Mouse (Mus musculus): Measurements from ENCODE around the gene Tmem150b. TPM values are rescaled to one million over a fixed set of nuclear protein-coding genes. Genes with fewer than 3 reads are reported as not detected.

Tmem150b gene
- total and polyA plus RNA-seq, 3 experiments, result 0.16 TPM; not detected in 2

GRCm38 (mm10) chr7:4671956-4672355 lies 53.1 kb downstream of the Tmem150b start:
- 76% methylated on average over 4 of the region's 4 CpGs for WGBS
- no peaks in the 10 kb centered on the region for H3K79me2 ChIP-seq (replicated peaks; ENCODE audit: control insufficient read depth, insufficient read depth, low read length)
- no peak for TF ChIP-seq CTCF (IDR thresholded peaks at IDR 0.05)
- TF ChIP-seq EP300 (IDR thresholded peaks at IDR 0.05; ENCODE audit: insufficient read depth, low read depth, low read length), result no peak
- no peak for TF ChIP-seq POLR2A (IDR thresholded peaks at IDR 0.05; ENCODE audit: insufficient read depth, low read depth, low read length)
- DNase-seq, result no peak
- no peaks in the 10 kb centered on the region for H3K27me3 ChIP-seq (ENCODE audit: control insufficient read depth, insufficient read depth, low read length)
- H3K4me3 ChIP-seq, result no peak overlapping the region
- no peak overlapping the region for H3K27ac ChIP-seq
- H3K36me3 ChIP-seq (ENCODE audit: control insufficient read depth, insufficient read depth, low read length), result no peaks in the 10 kb centered on the region; the same call in 1 of the 2 replicates
- H3K4me1 ChIP-seq (ENCODE audit: control insufficient read depth, insufficient read depth, low read length), result no peaks in the 10 kb centered on the region
- intact Hi-C loops (cut with DNase I), result no loop called here
- H3K9ac ChIP-seq (ENCODE audit: low read depth, low read length), result no peak overlapping the region

- TF ChIP-seq CTCF (IDR thresholded peaks at IDR 0.05), result no peak
- TF ChIP-seq EP300 (IDR thresholded peaks at IDR 0.05; ENCODE audit: insufficient read depth, low read depth, low read length), result no peak
- TF ChIP-seq POLR2A (IDR thresholded peaks at IDR 0.05; ENCODE audit: insufficient read depth, low read depth, low read length), result no peak
- Histone ChIP-seq H3K27me3 (ENCODE audit: control insufficient read depth, insufficient read depth, low read length) (no peaks in the 10 kb centered on the region), H3K79me2 (replicated peaks; ENCODE audit: control insufficient read depth, insufficient read depth, low read length) (no peaks in the 10 kb centered on the region), H3K9ac (ENCODE audit: low read depth, low read length) (no peak overlapping the region), H3K4me3 (no peak overlapping the region), H3K4me1 (ENCODE audit: control insufficient read depth, insufficient read depth, low read length) (no peaks in the 10 kb centered on the region), H3K36me3 (ENCODE audit: control insufficient read depth, insufficient read depth, low read length) (no peaks in the 10 kb centered on the region), H3K27ac (no peak overlapping the region)
- whole genome bisulfite sequencing, result 89% methylated on average over 8 of the region's 8 CpGs
- intact Hi-C loops (cut with DNase I), result no loop called here
- DNase-seq, result no peak
Observed at GRCm38 (mm10) chr7:4670655-4671255, 54.3 kb downstream of the Tmem150b start.

- H3K27ac ChIP-seq, result no peak overlapping the region
- no peak overlapping the region for H3K4me3 ChIP-seq
- H3K9ac ChIP-seq (ENCODE audit: low read depth, low read length), result no peak overlapping the region
- H3K79me2 ChIP-seq (replicated peaks; ENCODE audit: control insufficient read depth, insufficient read depth, low read length), result no peaks in the 10 kb centered on the region
- no peaks in the 10 kb centered on the region for H3K4me1 ChIP-seq (ENCODE audit: control insufficient read depth, insufficient read depth, low read length)
- no peaks in the 10 kb centered on the region for H3K27me3 ChIP-seq (ENCODE audit: control insufficient read depth, insufficient read depth, low read length)
- intact Hi-C loops (cut with DNase I), result loop anchor here (10.0 kb wide), 1 partner anchor 534 kb away; the partner anchor contains the start of gene Leng8
- DNase-seq, result no peak
- H3K36me3 ChIP-seq (ENCODE audit: control insufficient read depth, insufficient read depth, low read length), result no peaks in the 10 kb centered on the region
- TF ChIP-seq CTCF (IDR thresholded peaks at IDR 0.05) (no peak), EP300 (IDR thresholded peaks at IDR 0.05; ENCODE audit: insufficient read depth, low read depth, low read length) (no peak), POLR2A (IDR thresholded peaks at IDR 0.05; ENCODE audit: insufficient read depth, low read depth, low read length) (no peak)
- 95% methylated on average over 9 of the region's 9 CpGs for WGBS
Observed at GRCm38 (mm10) chr7:4669156-4669555, 55.9 kb downstream of the Tmem150b start.

- WGBS, result 93% methylated on average over 8 of the region's 8 CpGs
- H3K4me1 ChIP-seq (ENCODE audit: control insufficient read depth, insufficient read depth, low read length), result no peaks in the 10 kb centered on the region
- H3K79me2 ChIP-seq (replicated peaks; ENCODE audit: control insufficient read depth, insufficient read depth, low read length), result no peaks in the 10 kb centered on the region
- no peaks in the 10 kb centered on the region for H3K27me3 ChIP-seq (ENCODE audit: control insufficient read depth, insufficient read depth, low read length)
- intact Hi-C loops (cut with DNase I), result loop anchor here (10.0 kb wide), 1 partner anchor 534 kb away; the partner anchor contains the start of gene Leng8
- no peaks in the 10 kb centered on the region for H3K36me3 ChIP-seq (ENCODE audit: control insufficient read depth, insufficient read depth, low read length)
- no peak overlapping the region for H3K9ac ChIP-seq (ENCODE audit: low read depth, low read length)
- no peak for DNase-seq
- no peak overlapping the region for H3K27ac ChIP-seq
- no peak overlapping the region for H3K4me3 ChIP-seq
- no peak for TF ChIP-seq POLR2A (IDR thresholded peaks at IDR 0.05; ENCODE audit: insufficient read depth, low read depth, low read length)
- no peak for TF ChIP-seq CTCF (IDR thresholded peaks at IDR 0.05)
- TF ChIP-seq EP300 (IDR thresholded peaks at IDR 0.05; ENCODE audit: insufficient read depth, low read depth, low read length), result no peak
Observed at GRCm38 (mm10) chr7:4668506-4668905, 56.5 kb downstream of the Tmem150b start.

GRCm38 (mm10) chr7:4666871-4667270 lies 58.2 kb downstream of the Tmem150b start:
- no peak for TF ChIP-seq EP300 (IDR thresholded peaks at IDR 0.05; ENCODE audit: insufficient read depth, low read depth, low read length)
- TF ChIP-seq POLR2A (IDR thresholded peaks at IDR 0.05; ENCODE audit: insufficient read depth, low read depth, low read length), result no peak
- no peak for TF ChIP-seq CTCF (IDR thresholded peaks at IDR 0.05)
- WGBS, result 95% methylated on average over 5 of the region's 5 CpGs
- Histone ChIP-seq H3K79me2 (replicated peaks; ENCODE audit: control insufficient read depth, insufficient read depth, low read length) (no peaks in the 10 kb centered on the region), H3K36me3 (ENCODE audit: control insufficient read depth, insufficient read depth, low read length) (no peaks in the 10 kb centered on the region), H3K27ac (no peak overlapping the region), H3K9ac (ENCODE audit: low read depth, low read length) (no peak overlapping the region), H3K27me3 (ENCODE audit: control insufficient read depth, insufficient read depth, low read length) (no peaks in the 10 kb centered on the region), H3K4me1 (ENCODE audit: control insufficient read depth, insufficient read depth, low read length) (no peaks in the 10 kb centered on the region), H3K4me3 (no peak overlapping the region)
- intact Hi-C loops (cut with DNase I), result loop anchor here (10.0 kb wide), 1 partner anchor 532 kb away; the partner anchor contains the start of gene Leng8
- DNase-seq, result no peak

- 81% methylated on average over 2 of the region's 2 CpGs for WGBS
- no peaks in the 10 kb centered on the region for H3K36me3 ChIP-seq (ENCODE audit: control insufficient read depth, insufficient read depth, low read length)
Observed at GRCm38 (mm10) chr7:4663742-4664141, 61.3 kb downstream of the Tmem150b start.

More at GRCm38 (mm10) chr7:4663742-4664141, 61.3 kb downstream of the Tmem150b start:
- H3K4me3 ChIP-seq, result no peak overlapping the region
- H3K79me2 ChIP-seq (replicated peaks; ENCODE audit: control insufficient read depth, insufficient read depth, low read length), result no peaks in the 10 kb centered on the region
- TF ChIP-seq EP300 (IDR thresholded peaks at IDR 0.05; ENCODE audit: insufficient read depth, low read depth, low read length) (no peak), POLR2A (IDR thresholded peaks at IDR 0.05; ENCODE audit: insufficient read depth, low read depth, low read length) (no peak), CTCF (IDR thresholded peaks at IDR 0.05) (no peak)
- H3K9ac ChIP-seq (ENCODE audit: low read depth, low read length), result no peak overlapping the region
- intact Hi-C loops (cut with DNase I), result loop anchor here (10.0 kb wide), 1 partner anchor 529 kb away; the partner anchor contains the start of gene Leng8
- H3K27me3 ChIP-seq (ENCODE audit: control insufficient read depth, insufficient read depth, low read length), result no peaks in the 10 kb centered on the region
- no peak for DNase-seq
- no peaks in the 10 kb centered on the region for H3K4me1 ChIP-seq (ENCODE audit: control insufficient read depth, insufficient read depth, low read length)
- no peak overlapping the region for H3K27ac ChIP-seq

Data from heart, adult 2 months (tissue).